Mouse (Mus musculus): Measurements from ENCODE around the gene Nckap1l.

Gene Nckap1l

DNA sequence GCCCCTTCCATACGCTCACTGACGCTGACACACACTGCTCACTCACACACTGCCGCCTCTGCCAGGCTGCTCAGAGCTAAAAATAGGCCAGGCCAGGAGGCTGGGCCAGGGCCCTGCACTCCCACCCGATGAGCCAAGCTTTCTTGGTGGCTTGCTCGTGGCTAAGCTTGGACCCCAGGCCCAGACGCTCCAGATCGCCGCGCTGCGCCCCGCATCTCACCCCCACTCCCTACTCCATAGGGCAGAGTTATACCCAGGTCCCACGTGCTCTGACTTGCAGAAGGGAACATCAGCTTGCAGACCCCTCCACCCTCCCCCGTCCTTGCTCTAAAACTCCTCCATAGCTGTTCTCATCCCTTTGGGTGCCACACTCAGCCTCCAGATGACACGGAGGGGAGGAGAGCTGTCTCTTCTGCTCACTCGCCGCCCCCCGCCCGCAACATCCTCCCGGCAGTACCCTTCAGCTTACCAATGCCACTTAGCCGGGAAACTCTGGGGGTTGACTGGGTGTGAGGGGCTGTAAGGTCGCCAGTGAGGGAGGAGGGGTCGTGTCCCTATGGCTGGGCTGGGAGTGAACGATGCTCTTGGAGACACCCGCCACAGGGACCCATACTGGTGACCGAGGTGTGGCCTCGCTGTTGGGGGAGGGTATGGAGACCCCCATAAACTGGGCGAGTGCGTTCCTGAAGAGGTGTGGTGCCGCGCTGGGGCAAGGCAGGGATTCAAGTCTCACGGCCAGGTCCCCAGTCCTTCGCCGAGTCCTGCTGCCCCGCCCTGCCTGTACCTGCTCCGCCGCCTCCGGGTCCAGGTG is 83.6 kb downstream of the Nckap1l start:
- no peak for DNase-seq (ENCODE audit: extremely low read depth, low read depth, low spot score)

DNA sequence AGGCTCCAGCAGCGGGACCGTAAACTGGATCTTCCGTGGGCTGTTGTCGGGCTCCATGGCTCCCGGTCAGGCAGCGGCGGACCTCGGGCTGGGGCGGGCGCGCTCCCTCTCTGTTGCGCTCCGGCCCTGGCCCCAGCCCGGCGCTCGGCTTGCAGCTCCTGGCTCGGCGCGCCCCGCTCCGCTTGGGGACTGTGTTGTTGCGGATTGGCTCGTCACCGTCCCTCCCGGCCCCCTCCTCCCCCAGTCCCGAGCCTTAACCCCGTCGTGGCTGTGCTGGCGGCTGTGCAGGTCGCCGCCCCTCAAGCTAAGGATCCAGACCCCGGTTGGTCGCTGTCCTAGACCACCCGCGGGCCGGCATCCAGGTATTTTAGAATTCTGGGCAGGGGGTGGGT is 84.2 kb downstream of the Nckap1l start, which contains the start of gene Ppp1r1a:
TSS of gene Ppp1r1a (minus strand) at position 182 of the 392 bp plus-strand sequence.
- no peak for DNase-seq (ENCODE audit: extremely low read depth, low read depth, low spot score)

- no peak for DNase-seq (ENCODE audit: extremely low read depth, low read depth, low spot score)
Measured at GRCm38 (mm10) chr15:103539259-103539658, 85.7 kb downstream of the Nckap1l start.

DNA sequence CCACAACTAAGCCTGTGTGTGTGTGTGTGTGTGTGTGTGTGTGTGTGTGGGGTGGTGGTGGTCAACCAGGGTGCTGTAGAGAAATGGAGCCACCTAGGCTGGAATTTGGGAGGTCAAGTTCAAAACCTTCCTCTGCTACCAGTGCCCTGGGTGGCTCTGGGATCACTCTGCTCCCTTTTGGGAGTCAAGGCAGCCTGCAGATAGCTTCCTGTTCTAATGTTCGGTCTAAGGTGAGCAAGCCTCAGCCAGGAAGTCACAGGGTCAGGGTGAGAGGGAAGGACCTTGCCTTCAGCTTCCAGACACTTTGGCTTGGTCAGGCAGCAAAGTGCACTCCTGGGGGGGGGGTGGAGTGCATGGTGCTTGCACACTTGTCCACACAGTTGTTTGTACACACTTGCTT is 87.1 kb downstream of the Nckap1l start:
- no peak for DNase-seq (ENCODE audit: extremely low read depth, low read depth, low spot score)

GRCm38 (mm10) chr15:103542526-103542925 is 88.9 kb downstream of the Nckap1l start:
- no peak for DNase-seq (ENCODE audit: extremely low read depth, low read depth, low spot score)

GRCm38 (mm10) chr15:103547983-103548382 is 94.4 kb downstream of the Nckap1l start:
- no peak for DNase-seq (ENCODE audit: extremely low read depth, low read depth, low spot score)

Measured in fat pad, adult 2 months (tissue).